Mouse (Mus musculus) midbrain, embryonic 15.5 days (tissue): Measurements from ENCODE around the gene Tbx15. TPM values are rescaled to one million over a fixed set of nuclear protein-coding genes. Genes with fewer than 3 reads are reported as not detected.

ENCODE experiments used
- ATAC-seq: fragments of 200-750 bp; cut with Nextera tagmentation; replicated peaks from 2 replicates; pipeline ENCODE4 v1.8.0; 2017; ENCODE audit warnings: moderate TSS enrichment
- H3K27ac ChIP-seq: fragments of 300-500 bp; sonication (generic); 2 replicates; pipeline ENCODE4 v1.5.1; 2015; ENCODE audit warnings: mild to moderate bottlenecking, inconsistent platforms
- H3K27me3 ChIP-seq: fragments of 300-500 bp; sonication (generic); replicated peaks from 2 replicates; pipeline ENCODE4 v1.6.1; 2015; ENCODE audit warnings: inconsistent platforms
- H3K36me3 ChIP-seq: fragments of 300-500 bp; sonication (generic); replicated peaks from 2 replicates; pipeline ENCODE4 v1.6.1; 2015; ENCODE audit warnings: inconsistent platforms
- H3K4me1 ChIP-seq: fragments of 300-500 bp; sonication (generic); 2 replicates; pipeline ENCODE4 v1.6.1; 2015; ENCODE audit warnings: inconsistent platforms
- H3K4me2 ChIP-seq: fragments of 300-500 bp; sonication (generic); 2 replicates; pipeline ENCODE4 v1.6.1; 2015; ENCODE audit warnings: inconsistent platforms, mild to moderate bottlenecking, moderate library complexity
- H3K4me3 ChIP-seq: fragments of 300-500 bp; sonication (generic); 2 replicates; pipeline ENCODE4 v1.5.1; 2015; ENCODE audit warnings: mild to moderate bottlenecking, inconsistent platforms
- H3K9ac ChIP-seq: fragments of 300-500 bp; sonication (generic); 2 replicates; pipeline ENCODE4 v1.6.1; 2015; ENCODE audit warnings: mild to moderate bottlenecking, inconsistent platforms
- H3K9me3 ChIP-seq: fragments of 300-500 bp; sonication (generic); 2 replicates; pipeline ENCODE4 v1.6.1; 2016; ENCODE audit warnings: inconsistent platforms
- WGBS: fragments of 180-500 bp; shearing (Covaris S2); methylation state at CpG from one replicate; pipeline ENCODE4 v1.1.7; 2015; ENCODE audit warnings: mixed read lengths; 5-methylcytosine and 5-hydroxymethylcytosine counted together
- polyA plus RNA-seq: library from polyadenylated mRNA; unstranded; fragments of >200 nt; fragmentation: Nextera tagmentation; extraction: Ambion mirVana; gene quantifications from 2 replicates; pipeline ENCODE4 v1.2.1, GENCODE M21; 2015

Gene Tbx15
- polyA plus RNA-seq, 1 experiment from 2014 or later: 0.61 TPM

DNA sequence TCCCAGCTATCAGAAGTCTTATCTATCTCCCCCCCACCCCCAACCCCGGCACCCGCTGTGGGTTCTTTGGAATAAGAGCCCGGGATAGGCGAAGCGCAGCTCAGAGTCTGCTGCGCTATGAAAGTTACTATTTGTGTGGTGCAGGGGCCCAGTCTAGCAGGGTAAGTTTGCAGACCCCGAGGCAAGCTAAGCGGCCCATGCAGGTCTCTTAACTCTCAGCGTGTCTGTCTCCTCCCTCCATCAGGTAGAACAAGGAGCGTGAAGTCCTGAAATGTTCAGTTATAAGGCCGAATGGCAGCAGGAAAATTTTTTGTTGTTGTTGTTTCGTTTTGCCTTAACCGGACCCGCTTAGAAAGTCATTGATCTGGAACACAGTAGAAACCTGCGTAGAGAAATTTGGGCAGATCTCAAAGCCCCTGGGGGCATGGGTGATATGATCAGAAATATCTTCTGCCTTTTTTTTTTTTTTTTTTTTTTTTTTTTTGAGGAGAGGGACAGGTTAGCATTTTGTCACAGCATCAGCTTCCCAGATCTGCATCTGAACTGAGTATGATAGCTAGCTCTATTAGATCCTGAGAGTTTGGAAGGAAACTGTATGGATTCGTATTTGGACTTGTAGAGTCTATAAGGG is 12.4 kb downstream of the Tbx15 start:
- Histone ChIP-seq H3K4me2 (no peak overlapping the region), H3K36me3 (no peaks in the 10 kb centered on the region), H3K4me1 (peaks cover 11% of the 10 kb centered on the region), H3K27ac (no peak overlapping the region), H3K9ac (no peak overlapping the region), H3K27me3 (peaks cover 85% of the 10 kb centered on the region), H3K9me3 (no peaks in the 10 kb centered on the region), H3K4me3 (no peak overlapping the region)
- WGBS: 1% methylated on average over 16 of the region's 16 CpGs
- no peak for ATAC-seq

DNA sequence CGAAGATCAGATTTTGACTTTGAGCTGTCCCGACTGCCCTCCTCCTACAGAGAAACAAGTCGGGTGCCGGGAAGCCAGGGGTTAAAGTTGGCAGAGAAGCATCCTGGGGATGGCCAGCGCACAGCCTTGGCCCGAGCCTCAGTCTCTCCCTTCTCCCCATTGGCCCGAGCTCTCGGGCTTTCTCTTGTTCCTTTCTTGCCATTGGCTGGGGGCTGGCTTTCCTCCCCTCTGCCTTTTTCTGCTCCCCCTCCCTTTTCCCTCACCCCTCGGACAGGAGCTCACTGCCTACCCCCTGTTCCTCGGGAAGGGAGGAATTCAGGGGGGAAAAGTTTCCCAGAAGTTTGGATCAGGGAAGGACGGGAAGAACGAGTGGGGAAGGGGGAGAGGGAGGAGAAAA is 12.9 kb downstream of the Tbx15 start:
- Histone ChIP-seq H3K4me1 (peaks cover 11% of the 10 kb centered on the region), H3K9ac (no peak overlapping the region), H3K27ac (no peak overlapping the region), H3K36me3 (no peaks in the 10 kb centered on the region), H3K4me3 (peak overlapping the region; percentile 32), H3K9me3 (no peaks in the 10 kb centered on the region), H3K4me2 (no peak overlapping the region), H3K27me3 (peaks cover 85% of the 10 kb centered on the region)
- ATAC-seq: no peak
- 0% methylated on average over 12 of the region's 12 CpGs for whole genome bisulfite sequencing

DNA sequence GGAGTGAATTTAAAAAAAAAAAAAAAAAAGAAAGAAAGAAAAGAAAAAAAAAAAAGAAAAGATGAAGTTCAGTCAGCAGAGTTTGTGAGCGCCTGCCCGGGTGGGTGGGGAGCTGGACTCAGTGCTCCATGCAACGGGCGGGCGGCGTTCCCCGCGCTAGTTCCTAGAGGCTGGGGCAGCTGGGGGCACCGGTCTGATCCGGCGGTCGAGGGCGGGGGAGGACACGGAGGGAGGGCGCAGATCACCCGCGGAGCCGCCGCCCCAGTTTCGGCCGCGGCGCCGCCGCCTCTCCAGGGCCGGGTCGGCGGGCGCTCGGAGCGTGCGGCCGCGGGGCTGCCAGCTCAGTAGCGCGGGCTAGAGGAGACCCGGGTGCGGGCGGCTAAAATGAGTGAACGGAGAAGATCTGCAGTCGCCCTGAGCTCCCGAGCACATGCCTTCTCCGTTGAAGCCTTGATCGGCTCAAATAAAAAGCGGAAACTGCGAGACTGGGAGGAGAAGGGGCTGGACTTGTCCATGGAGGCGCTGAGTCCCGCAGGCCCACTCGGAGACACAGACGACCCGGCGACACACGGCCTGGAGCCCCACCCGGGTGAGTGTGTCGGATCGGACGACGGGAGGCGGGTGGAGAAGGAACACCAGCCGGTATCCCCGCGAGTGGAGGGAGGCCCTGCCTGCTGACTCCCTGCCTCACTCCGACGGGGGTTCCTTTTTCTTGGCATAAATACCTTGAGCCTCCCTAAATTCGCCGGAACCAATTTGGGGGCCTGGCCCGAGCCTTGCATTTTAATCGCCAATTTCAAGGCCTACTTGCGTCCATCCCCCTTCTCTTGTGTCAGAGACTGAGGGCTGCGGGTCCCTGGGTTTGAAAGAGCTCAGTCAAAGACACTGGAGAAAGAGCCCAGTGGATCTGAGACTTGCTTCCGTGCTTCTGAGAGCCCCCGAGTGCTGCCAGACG is 13.6 kb downstream of the Tbx15 start:
- Histone ChIP-seq H3K4me3 (peak overlapping the region; percentile 32), H3K9ac (no peak overlapping the region), H3K4me1 (peaks cover 11% of the 10 kb centered on the region), H3K36me3 (no peaks in the 10 kb centered on the region), H3K27me3 (peaks cover 86% of the 10 kb centered on the region), H3K4me2 (peak overlapping the region; percentile 51), H3K27ac (no peak overlapping the region), H3K9me3 (no peaks in the 10 kb centered on the region)
- peak; percentile 56 for ATAC-seq
- WGBS: under 1% methylated on average over 72 of the region's 73 CpGs

DNA sequence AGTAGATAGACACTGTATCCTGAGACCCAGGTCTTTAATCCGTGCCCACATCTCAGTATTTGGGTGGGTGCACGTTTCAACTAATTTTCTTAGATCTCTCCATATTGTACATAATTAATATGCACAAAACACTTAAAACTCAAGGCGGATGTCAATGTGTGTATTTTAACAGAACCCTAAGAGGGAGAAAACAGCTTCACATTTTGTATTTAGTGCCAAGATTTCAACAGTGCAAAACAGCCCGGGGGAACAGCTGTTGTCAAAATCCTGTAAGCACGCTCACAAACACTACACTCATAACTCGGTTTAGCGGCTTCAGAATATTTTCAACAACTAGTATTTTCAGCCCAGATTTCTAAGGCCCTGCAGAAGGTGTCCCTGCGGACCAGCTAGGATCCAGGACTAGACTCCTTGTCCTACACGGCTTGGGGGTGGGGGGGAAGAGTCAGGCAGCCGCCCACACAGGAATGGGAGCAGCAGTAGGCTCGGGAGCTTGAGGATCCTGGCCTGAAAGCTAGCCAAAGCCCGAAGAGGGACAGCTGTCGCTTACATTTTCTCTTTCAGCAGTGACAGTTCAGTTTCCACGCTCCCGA is 14.5 kb downstream of the Tbx15 start:
- H3K4me2 ChIP-seq: no peak overlapping the region
- no peak overlapping the region for H3K9ac ChIP-seq
- 1% methylated on average over 15 of the region's 15 CpGs for WGBS
- no peaks in the 10 kb centered on the region for H3K36me3 ChIP-seq
- ATAC-seq: no peak
- peaks cover 87% of the 10 kb centered on the region for H3K27me3 ChIP-seq
- H3K4me1 ChIP-seq: peaks cover 11% of the 10 kb centered on the region
- H3K9me3 ChIP-seq: no peaks in the 10 kb centered on the region
- no peak overlapping the region for H3K4me3 ChIP-seq
- no peak overlapping the region for H3K27ac ChIP-seq

DNA sequence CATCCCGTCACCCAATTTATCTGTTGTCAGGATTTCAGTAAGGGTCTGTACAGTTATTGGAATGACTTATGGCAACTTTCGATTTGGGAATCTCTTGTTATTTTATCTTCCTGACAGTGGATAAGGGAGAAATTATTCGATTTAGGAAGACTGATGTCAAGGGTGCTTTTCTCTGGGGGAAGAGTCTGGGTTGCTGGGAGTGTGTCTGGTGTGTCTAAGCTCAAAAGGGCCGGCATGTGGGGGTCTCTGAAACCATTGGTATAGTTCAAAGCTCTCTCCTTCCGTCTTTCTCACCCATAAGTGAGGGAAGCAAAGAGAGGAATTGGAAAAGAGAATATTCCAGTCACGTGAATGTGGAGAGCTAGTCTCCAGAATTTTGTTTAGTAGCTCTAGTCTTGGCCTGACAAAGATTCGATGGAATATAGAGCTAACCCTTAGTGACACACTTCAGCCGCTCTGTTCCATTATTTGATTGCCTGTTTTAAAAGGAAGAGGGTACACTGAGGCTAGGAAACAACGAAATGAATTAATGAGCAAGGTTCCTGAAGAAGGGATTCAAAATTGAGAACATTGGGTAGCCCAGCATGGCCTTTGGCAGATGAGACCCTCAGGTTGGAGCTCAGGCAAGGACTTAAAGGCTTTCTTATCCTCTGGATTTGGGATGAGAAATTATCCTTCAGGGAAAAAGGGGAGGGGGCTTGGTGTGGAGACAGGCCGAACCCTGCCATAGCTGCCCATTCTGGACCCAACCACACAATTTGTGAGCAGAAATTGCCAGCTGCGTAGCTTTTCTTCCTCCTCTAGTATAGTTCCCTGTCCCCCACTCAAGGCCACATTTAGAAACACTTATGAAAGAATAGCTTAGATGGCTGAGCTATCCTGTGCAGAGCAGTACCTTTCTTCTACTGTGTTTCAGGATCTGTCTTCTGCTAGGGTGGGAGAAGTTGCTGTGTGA is 15.5 kb downstream of the Tbx15 start:
- no peaks in the 10 kb centered on the region for H3K36me3 ChIP-seq
- no peak for ATAC-seq
- WGBS: 4% methylated on average over 11 of the region's 11 CpGs
- no peaks in the 10 kb centered on the region for H3K9me3 ChIP-seq
- H3K4me3 ChIP-seq: no peak overlapping the region
- no peak overlapping the region for H3K4me2 ChIP-seq
- no peak overlapping the region for H3K27ac ChIP-seq
- no peak overlapping the region for H3K9ac ChIP-seq
- peaks cover 83% of the 10 kb centered on the region for H3K27me3 ChIP-seq
- peaks cover 11% of the 10 kb centered on the region for H3K4me1 ChIP-seq

DNA sequence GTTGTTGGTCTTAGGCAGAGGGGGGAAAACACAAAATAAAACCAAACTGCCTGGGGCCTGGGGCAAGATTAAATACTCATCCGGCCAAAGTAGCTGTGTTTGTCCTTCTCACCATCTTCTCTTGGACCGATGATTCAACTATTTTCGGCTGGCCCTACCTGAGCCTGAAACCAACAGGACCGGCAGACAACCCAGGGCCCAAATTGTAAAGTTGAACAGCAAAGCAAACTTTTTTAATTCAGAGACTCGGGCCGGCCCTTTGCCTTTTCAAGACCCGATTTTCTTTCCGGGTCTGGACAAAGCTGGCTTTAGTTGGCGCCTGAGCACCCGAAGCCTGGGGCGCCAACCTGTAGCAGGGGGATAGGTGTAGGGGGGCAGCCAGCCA is 16.2 kb downstream of the Tbx15 start:
- Histone ChIP-seq H3K27ac (no peak overlapping the region), H3K4me2 (no peak overlapping the region), H3K9ac (no peak overlapping the region), H3K9me3 (no peaks in the 10 kb centered on the region), H3K36me3 (no peaks in the 10 kb centered on the region), H3K27me3 (peaks cover 81% of the 10 kb centered on the region), H3K4me3 (no peak overlapping the region), H3K4me1 (peaks cover 11% of the 10 kb centered on the region)
- 2% methylated on average over 11 of the region's 11 CpGs for WGBS
- no peak for ATAC-seq

DNA sequence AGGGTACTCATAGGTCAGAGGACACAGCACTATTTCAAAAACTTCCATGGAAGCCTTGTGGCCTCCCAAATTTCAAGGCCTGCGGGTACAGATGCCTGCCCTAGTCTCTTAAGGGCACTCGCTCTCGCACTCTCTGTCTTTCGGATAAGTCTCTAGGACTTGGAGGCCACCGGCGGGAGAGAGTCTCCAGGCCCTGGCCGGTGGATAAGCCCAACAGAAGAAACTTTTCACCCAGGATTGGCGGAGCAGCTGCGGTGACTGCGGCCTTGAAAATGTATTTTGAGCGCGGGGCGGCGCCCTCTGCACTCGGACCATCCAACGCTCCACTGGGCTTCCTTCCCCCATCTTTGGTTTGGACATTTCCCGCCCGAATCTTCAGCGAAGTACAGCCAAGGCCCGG is 16.6 kb downstream of the Tbx15 start:
- H3K9me3 ChIP-seq: no peaks in the 10 kb centered on the region
- H3K27me3 ChIP-seq: peaks cover 81% of the 10 kb centered on the region
- ATAC-seq: no peak
- H3K9ac ChIP-seq: no peak overlapping the region
- no peak overlapping the region for H3K4me2 ChIP-seq
- peaks cover 11% of the 10 kb centered on the region for H3K4me1 ChIP-seq
- no peak overlapping the region for H3K27ac ChIP-seq
- no peak overlapping the region for H3K4me3 ChIP-seq
- H3K36me3 ChIP-seq: no peaks in the 10 kb centered on the region
- WGBS: under 1% methylated on average over 20 of the region's 20 CpGs

DNA sequence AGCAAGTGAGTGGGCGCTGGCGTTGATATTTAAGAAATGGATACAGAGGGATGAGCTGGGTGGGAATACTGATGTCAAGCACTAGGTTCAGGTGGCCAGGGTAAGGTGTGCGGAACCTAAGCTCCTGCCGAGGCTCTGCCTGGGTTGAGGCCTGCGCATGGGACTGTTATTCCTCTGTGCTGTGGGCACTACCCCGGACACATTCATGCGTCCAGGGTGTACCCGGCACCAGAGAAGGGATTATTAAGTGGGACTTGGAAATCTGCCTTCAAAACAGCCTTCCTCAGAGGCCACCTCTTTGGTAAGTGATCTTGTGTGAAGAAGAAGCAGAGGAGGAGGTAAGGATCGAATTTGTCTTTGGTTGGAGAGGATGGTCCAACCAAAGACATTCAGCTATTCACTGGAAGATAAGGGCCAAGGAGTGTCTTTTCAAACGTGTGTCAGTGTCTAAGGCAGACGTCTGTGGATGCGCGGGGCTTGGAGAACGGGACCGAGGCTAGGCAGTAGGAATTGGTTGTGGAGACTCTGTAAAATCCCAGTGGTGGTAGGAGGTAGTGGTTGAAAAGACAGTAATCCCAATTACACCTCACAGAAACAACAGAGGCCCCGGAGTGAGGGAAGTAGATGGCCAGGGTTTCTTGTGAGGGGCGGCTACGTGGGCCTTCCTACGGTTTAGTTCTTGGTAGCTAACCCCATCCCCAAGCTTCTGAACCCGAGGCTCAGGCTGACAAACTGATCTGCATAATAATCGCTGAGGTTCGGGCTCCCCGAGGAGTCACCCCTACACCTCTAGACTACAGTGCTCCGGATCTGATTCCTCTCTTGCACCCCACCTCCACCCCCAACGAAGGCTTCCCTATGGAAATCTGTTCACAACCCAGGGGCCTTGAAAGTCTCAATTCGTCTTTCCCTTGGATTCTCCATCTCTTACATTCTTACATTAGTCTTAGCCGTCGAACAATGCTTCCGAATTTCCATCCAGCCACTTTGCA is 17.7 kb downstream of the Tbx15 start:
- WGBS: 4% methylated on average over 29 of the region's 29 CpGs
- no peak for ATAC-seq

DNA sequence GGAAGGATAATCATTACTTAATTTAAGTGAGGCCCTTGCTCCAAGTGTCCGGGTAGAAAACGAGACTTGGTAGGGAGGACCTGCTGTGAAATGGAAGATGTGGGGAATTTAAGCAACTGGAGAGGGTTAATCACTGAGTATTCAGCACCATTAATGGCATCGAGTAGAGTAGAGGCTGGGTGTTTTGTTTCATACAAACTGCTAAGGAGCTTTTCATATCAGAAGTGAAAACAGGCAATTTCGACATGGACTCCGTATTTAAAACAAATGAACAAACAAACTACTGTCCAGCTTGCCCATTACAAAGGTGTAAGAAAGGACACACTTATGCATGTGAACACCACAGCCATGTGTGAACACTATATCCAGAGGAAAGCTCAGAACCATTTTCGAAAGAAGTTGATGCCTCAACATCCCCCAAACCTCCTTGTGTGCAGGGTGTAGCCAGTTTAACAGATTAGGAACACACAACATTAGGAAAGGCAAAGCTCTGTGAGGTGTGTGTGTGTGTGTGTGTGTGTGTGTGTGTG is 19.6 kb downstream of the Tbx15 start:
- no peak for ATAC-seq
- 3% methylated on average over 6 of the region's 6 CpGs for WGBS
- Histone ChIP-seq H3K27ac (no peak overlapping the region), H3K9ac (no peak overlapping the region), H3K4me1 (0 out of 2 replicates have a peak, but pooled peaks cover 2% of the 10 kb centered on the region), H3K36me3 (no peaks in the 10 kb centered on the region), H3K27me3 (peaks cover 91% of the 10 kb centered on the region), H3K9me3 (no peaks in the 10 kb centered on the region), H3K4me3 (no peak overlapping the region), H3K4me2 (no peak overlapping the region)

More for the DNA sequence above, 17.7 kb downstream of the Tbx15 start:
- H3K4me1 ChIP-seq: peaks cover 11% of the 10 kb centered on the region
- no peak overlapping the region for H3K27ac ChIP-seq
- no peak overlapping the region for H3K4me2 ChIP-seq
- no peaks in the 10 kb centered on the region for H3K9me3 ChIP-seq
- no peak overlapping the region for H3K4me3 ChIP-seq
- no peak overlapping the region for H3K9ac ChIP-seq
- peaks cover 83% of the 10 kb centered on the region for H3K27me3 ChIP-seq
- H3K36me3 ChIP-seq: no peaks in the 10 kb centered on the region

DNA sequence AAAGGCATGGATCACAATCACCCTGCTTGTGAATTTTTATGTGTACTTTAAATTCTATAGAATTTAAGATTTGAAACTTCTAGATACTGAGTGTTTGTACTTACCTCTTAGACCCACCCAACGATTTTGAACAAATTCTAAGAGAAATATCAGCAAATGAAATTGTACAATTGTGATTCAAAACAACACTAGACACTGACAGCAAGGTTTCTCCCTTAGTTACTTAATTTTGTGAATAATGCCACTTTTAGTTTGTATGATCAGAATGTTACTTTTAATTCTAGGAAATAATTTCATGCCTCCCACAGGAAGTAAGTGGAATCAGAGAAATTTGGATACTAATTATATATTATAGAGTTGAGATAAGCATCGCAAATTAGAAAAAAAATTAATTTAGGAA is 20.2 kb downstream of the Tbx15 start:
- H3K4me2 ChIP-seq: no peak overlapping the region
- WGBS: 35% methylated on average over 2 of the region's 2 CpGs
- no peak for ATAC-seq
- H3K4me1 ChIP-seq: 0 out of 2 replicates have a peak, but pooled peaks cover 2% of the 10 kb centered on the region
- H3K9ac ChIP-seq: no peak overlapping the region
- peaks cover 92% of the 10 kb centered on the region for H3K27me3 ChIP-seq
- H3K4me3 ChIP-seq: no peak overlapping the region
- H3K27ac ChIP-seq: no peak overlapping the region
- H3K9me3 ChIP-seq: no peaks in the 10 kb centered on the region
- no peaks in the 10 kb centered on the region for H3K36me3 ChIP-seq
